Mouse (Mus musculus): ENCODE data around the gene Matk. TPM values are rescaled to one million over a fixed set of nuclear protein-coding genes. Genes with fewer than 3 reads are reported as not detected.

Matk gene
- polyA plus RNA-seq, 2 experiments = 6.8 to 9.9 TPM

DNA sequence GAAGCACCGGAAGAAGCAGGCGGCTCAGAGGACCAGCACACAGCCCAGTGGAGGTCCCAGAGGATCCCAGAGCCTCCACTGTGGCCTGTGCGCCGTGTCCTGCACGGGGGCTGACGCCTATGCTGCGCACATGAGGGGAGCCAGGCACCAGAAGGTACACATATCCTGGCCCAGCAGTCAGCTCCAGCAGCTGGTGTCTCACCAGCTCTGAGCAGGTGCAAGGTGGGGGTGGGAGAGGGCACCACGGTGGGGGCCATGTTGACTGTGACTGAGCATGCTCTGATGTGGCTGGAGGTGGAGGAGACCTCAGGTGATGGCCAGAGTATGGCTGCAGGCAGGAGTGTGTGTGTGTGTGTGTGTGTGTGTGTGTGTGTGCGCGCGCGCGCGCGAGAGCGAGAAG is 10.7 kb upstream of the Matk start:
- WGBS = 87% methylated on average over 16 of the region's 16 CpGs
- DNase-seq (ENCODE audit: low spot score) = no peak
- Histone ChIP-seq H3K4me1 (ENCODE audit: control insufficient read depth, insufficient read depth, low read length) (no peaks in the 10 kb centered on the region), H3K9ac (ENCODE audit: low read depth, low read length, severe bottlenecking) (no peak overlapping the region), H3K27me3 (ENCODE audit: control insufficient read depth, insufficient read depth, low read length) (peaks cover 16% of the 10 kb centered on the region), H3K36me3 (ENCODE audit: control insufficient read depth, insufficient read depth, low read length) (no peaks in the 10 kb centered on the region), H3K27ac (replicated peaks; ENCODE audit: low read depth, low read length) (no peak overlapping the region), H3K9me3 (ENCODE audit: control insufficient read depth, low read length) (no peaks in the 10 kb centered on the region), H3K4me3 (replicated peaks; ENCODE audit: low read length) (no peak overlapping the region), H3K4me2 (replicated peaks; ENCODE audit: low read depth, low read length, severe bottlenecking) (no peak overlapping the region)
- no peak for TF ChIP-seq POLR2A (IDR thresholded peaks at IDR 0.05; ENCODE audit: borderline replicate concordance, extremely low read depth, insufficient read depth, insufficient read length)
- ATAC-seq (ENCODE audit: low FRiP score, low read depth) = no peak

DNA sequence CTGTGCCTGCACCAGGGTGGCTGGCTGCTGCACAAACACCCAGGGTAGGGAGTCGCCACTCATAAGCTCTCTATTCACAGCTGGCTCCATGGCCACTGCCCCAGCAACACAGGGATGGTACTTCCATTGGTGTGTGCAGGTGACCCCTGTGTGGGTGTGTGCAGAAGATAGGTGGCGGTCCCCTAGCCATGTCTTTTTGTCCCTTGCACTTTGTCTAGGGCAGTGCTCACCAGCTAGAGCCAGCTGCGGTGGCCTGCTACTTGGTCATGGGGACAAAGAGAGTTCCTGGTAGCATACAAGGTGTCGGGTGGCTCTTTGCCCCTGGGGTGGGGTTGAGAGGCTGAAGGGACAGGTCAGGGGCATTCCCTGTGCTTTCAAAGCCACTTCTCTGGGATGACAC is 8.6 kb upstream of the Matk start:
- no peaks in the 10 kb centered on the region for H3K36me3 ChIP-seq (ENCODE audit: control insufficient read depth, insufficient read depth, low read length)
- no peaks in the 10 kb centered on the region for H3K9me3 ChIP-seq (ENCODE audit: control insufficient read depth, low read length)
- no peak for TF ChIP-seq POLR2A (IDR thresholded peaks at IDR 0.05; ENCODE audit: borderline replicate concordance, extremely low read depth, insufficient read depth, insufficient read length)
- H3K9ac ChIP-seq (ENCODE audit: low read depth, low read length, severe bottlenecking) = no peak overlapping the region
- no peak overlapping the region for H3K4me2 ChIP-seq (replicated peaks; ENCODE audit: low read depth, low read length, severe bottlenecking)
- peaks cover 12% of the 10 kb centered on the region for H3K27me3 ChIP-seq (ENCODE audit: control insufficient read depth, insufficient read depth, low read length)
- DNase-seq (ENCODE audit: low spot score) (no peak), ATAC-seq (ENCODE audit: low FRiP score, low read depth) (no peak)
- H3K4me1 ChIP-seq (ENCODE audit: control insufficient read depth, insufficient read depth, low read length) = no peaks in the 10 kb centered on the region
- no peak overlapping the region for H3K4me3 ChIP-seq (replicated peaks; ENCODE audit: low read length)
- 80% methylated on average over 4 of the region's 4 CpGs for WGBS
- H3K27ac ChIP-seq (replicated peaks; ENCODE audit: low read depth, low read length) = no peak overlapping the region

DNA sequence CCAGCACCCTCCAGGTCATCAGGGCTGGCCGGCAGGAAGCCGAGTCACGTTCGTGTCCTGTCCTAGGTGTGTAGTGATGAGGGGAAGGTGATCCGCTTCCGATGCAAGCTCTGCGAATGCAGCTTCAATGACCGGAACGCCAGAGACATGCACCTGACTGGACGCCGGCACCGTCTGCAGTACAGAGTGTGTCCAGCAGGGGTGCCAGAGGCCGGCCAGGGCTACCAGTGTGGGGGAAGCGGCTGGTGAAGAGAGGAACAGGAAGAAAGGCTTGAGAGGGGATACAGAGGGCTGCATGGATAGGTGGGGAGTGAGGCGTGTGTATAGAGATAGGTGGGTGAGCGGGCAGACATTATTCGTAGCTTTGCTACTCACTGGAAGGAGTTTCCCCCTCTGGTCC is 8.1 kb upstream of the Matk start:
- Histone ChIP-seq H3K27me3 (ENCODE audit: control insufficient read depth, insufficient read depth, low read length) (peaks cover 7% of the 10 kb centered on the region), H3K27ac (replicated peaks; ENCODE audit: low read depth, low read length) (no peak overlapping the region), H3K4me1 (ENCODE audit: control insufficient read depth, insufficient read depth, low read length) (no peaks in the 10 kb centered on the region), H3K9ac (ENCODE audit: low read depth, low read length, severe bottlenecking) (no peak overlapping the region), H3K4me2 (replicated peaks; ENCODE audit: low read depth, low read length, severe bottlenecking) (no peak overlapping the region), H3K9me3 (ENCODE audit: control insufficient read depth, low read length) (no peaks in the 10 kb centered on the region), H3K4me3 (replicated peaks; ENCODE audit: low read length) (no peak overlapping the region), H3K36me3 (ENCODE audit: control insufficient read depth, insufficient read depth, low read length) (no peaks in the 10 kb centered on the region)
- TF ChIP-seq POLR2A (IDR thresholded peaks at IDR 0.05; ENCODE audit: borderline replicate concordance, extremely low read depth, insufficient read depth, insufficient read length) = no peak
- WGBS = 8% methylated on average over 17 of the region's 17 CpGs
- ATAC-seq (ENCODE audit: low FRiP score, low read depth) (no peak), DNase-seq (ENCODE audit: low spot score) (no peak)

DNA sequence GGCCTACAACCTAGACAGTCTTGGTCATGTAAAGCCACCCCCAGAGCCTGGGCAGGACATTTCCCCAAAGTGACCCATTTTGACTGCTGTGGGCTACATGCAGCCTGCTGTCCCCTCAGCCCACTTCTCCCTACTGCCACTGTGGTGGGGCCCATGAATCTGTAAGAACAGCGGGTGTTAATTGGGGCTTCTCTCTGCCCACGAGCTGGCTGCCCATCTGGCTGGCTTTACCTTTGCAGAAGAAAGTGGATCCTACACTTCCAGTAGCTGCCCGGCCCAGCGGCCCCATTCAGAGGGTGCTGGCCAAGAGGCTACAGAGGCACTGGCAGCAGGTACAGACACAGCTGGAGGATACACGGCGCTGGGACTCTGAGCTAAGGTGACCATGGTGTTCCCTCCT is 7.6 kb upstream of the Matk start:
- WGBS = 86% methylated on average over 6 of the region's 6 CpGs
- Histone ChIP-seq H3K9ac (ENCODE audit: low read depth, low read length, severe bottlenecking) (no peak overlapping the region), H3K4me3 (replicated peaks; ENCODE audit: low read length) (no peak overlapping the region), H3K36me3 (ENCODE audit: control insufficient read depth, insufficient read depth, low read length) (no peaks in the 10 kb centered on the region), H3K27me3 (ENCODE audit: control insufficient read depth, insufficient read depth, low read length) (peaks cover 1% of the 10 kb centered on the region), H3K9me3 (ENCODE audit: control insufficient read depth, low read length) (no peaks in the 10 kb centered on the region), H3K4me1 (ENCODE audit: control insufficient read depth, insufficient read depth, low read length) (no peaks in the 10 kb centered on the region), H3K27ac (replicated peaks; ENCODE audit: low read depth, low read length) (no peak overlapping the region), H3K4me2 (replicated peaks; ENCODE audit: low read depth, low read length, severe bottlenecking) (no peak overlapping the region)
- DNase-seq (ENCODE audit: low spot score) (no peak), ATAC-seq (ENCODE audit: low FRiP score, low read depth) (no peak)
- no peak for TF ChIP-seq POLR2A (IDR thresholded peaks at IDR 0.05; ENCODE audit: borderline replicate concordance, extremely low read depth, insufficient read depth, insufficient read length)

DNA sequence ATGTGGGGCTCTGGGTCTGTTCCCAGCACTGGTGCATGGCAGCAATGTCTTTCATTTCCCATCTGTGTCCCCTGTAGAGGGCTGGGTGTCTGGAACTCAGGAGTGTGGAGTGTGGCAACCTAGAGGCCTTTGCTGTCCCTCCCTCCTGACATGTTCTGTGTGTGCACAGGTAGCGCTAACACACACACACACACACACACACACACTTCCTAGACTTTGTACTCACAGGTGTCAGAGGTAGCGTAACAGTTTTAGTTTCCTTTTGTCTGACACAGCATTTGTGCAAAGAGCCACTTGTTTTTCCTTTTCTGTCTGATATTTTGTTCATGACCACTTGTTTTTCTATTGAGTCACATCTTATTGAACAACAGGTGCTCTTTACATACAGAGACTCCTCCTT is 4.9 kb upstream of the Matk start:
- 100% methylated on average over 2 of the region's 2 CpGs for WGBS

DNA sequence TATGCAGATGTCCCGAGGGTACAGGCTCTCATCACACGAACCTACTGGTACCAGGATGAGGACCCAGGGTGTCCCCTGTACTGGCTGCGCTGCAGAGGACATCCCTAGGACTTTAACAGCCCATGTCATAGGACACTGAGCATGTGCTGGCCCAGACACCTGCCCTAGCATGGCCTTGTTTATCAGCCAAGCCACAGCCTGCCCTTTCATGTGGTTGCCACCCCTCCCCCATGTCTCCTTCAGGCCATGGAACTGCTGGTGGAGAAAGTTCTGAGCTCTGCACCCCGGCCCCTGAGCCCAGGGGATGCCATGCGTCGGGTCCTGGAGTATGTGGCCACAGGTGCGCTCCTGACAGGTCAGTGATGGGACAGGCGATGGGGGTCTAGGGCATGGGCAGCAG is 3.3 kb upstream of the Matk start:
- WGBS = 78% methylated on average over 8 of the region's 8 CpGs
- H3K27me3 ChIP-seq (ENCODE audit: control insufficient read depth, insufficient read depth, low read length) = peaks cover 27% of the 10 kb centered on the region; the same call in 1 of the 2 replicates

More for the DNA sequence above, 4.9 kb upstream of the Matk start:
- H3K36me3 ChIP-seq (ENCODE audit: control insufficient read depth, insufficient read depth, low read length) = no peaks in the 10 kb centered on the region
- H3K27me3 ChIP-seq (ENCODE audit: control insufficient read depth, insufficient read depth, low read length) = peaks cover 18% of the 10 kb centered on the region; the same call in 1 of the 2 replicates
- no peak overlapping the region for H3K27ac ChIP-seq (replicated peaks; ENCODE audit: low read depth, low read length)
- H3K9me3 ChIP-seq (ENCODE audit: control insufficient read depth, low read length) = no peaks in the 10 kb centered on the region
- no peak overlapping the region for H3K4me3 ChIP-seq (replicated peaks; ENCODE audit: low read length)
- H3K4me1 ChIP-seq (ENCODE audit: control insufficient read depth, insufficient read depth, low read length) = no peaks in the 10 kb centered on the region
- no peak overlapping the region for H3K9ac ChIP-seq (ENCODE audit: low read depth, low read length, severe bottlenecking)
- no peak overlapping the region for H3K4me2 ChIP-seq (replicated peaks; ENCODE audit: low read depth, low read length, severe bottlenecking)
- DNase-seq (ENCODE audit: low spot score) (no peak), ATAC-seq (ENCODE audit: low FRiP score, low read depth) (no peak)
- no peak for TF ChIP-seq POLR2A (IDR thresholded peaks at IDR 0.05; ENCODE audit: borderline replicate concordance, extremely low read depth, insufficient read depth, insufficient read length)

More for the DNA sequence above, 3.3 kb upstream of the Matk start:
- Histone ChIP-seq H3K9me3 (ENCODE audit: control insufficient read depth, low read length) (no peaks in the 10 kb centered on the region), H3K4me3 (replicated peaks; ENCODE audit: low read length) (no peak overlapping the region), H3K9ac (ENCODE audit: low read depth, low read length, severe bottlenecking) (no peak overlapping the region), H3K4me2 (replicated peaks; ENCODE audit: low read depth, low read length, severe bottlenecking) (no peak overlapping the region), H3K4me1 (ENCODE audit: control insufficient read depth, insufficient read depth, low read length) (0 out of 2 replicates have a peak, but pooled peaks cover 2% of the 10 kb centered on the region), H3K27ac (replicated peaks; ENCODE audit: low read depth, low read length) (no peak overlapping the region), H3K36me3 (ENCODE audit: control insufficient read depth, insufficient read depth, low read length) (no peaks in the 10 kb centered on the region)
- no peak for ATAC-seq (ENCODE audit: low FRiP score, low read depth)
- TF ChIP-seq POLR2A (IDR thresholded peaks at IDR 0.05; ENCODE audit: borderline replicate concordance, extremely low read depth, insufficient read depth, insufficient read length) = no peak
- no peak for DNase-seq (ENCODE audit: low spot score)

Data from limb, embryonic 14.5 days (tissue).